Comparison of ENCODE assay signal across 34 mouse cellular contexts in genomic region chr1:136293961-136294360, GRCm38 (mm10). TPM values are rescaled to one million over a fixed set of nuclear protein-coding genes. Genes with fewer than 3 reads are reported as not detected.
"Had no signal": no experiment of that assay in that cellular context is flagged by ENCODE, and none has a peak within 500 bp of the region (broad histone marks: within the 10 kb centered on the region; RNA-seq: fewer than 3 reads in every experiment).

No protein-coding gene starts in this region.

- H3K27ac ChIP-seq: heart, adult 2 months; heart, embryonic 13.5 days; heart, embryonic 15.5 days; hindbrain, embryonic 13.5 days; hindbrain, embryonic 15.5 days; hindbrain, postnatal 0 days; kidney, embryonic 15.5 days; left cerebral cortex, adult 2 months; limb, embryonic 10.5 days; limb, embryonic 12.5 days; liver, embryonic 13.5 days; liver, embryonic 15.5 days had no signal

- DNase-seq: gastrocnemius, postnatal 14 days; gastrocnemius, postnatal 36 days; heart, adult 11 months; heart, adult 2 months; heart, postnatal 14 days; heart, postnatal 36 days; kidney, adult 11 months; kidney, adult 2 months; kidney, adult 9 months; kidney, postnatal 10 days; kidney, postnatal 25 days; kidney, postnatal 4 days; liver, embryonic 13.5 days; liver, postnatal 0 days had no signal

- H3K4me3 ChIP-seq: heart, adult 2 months; heart, embryonic 13.5 days; heart, embryonic 15.5 days; hindbrain, embryonic 13.5 days; hindbrain, embryonic 15.5 days; kidney, embryonic 15.5 days; layer of hippocampus, adult 2 months; left cerebral cortex, adult 2 months; limb, embryonic 10.5 days; limb, embryonic 12.5 days; liver, embryonic 13.5 days; liver, embryonic 15.5 days had no signal

- H3K4me1 ChIP-seq: heart, embryonic 15.5 days; hindbrain, embryonic 13.5 days; hindbrain, embryonic 15.5 days; kidney, embryonic 15.5 days; limb, embryonic 10.5 days; limb, embryonic 12.5 days; liver, embryonic 13.5 days; liver, embryonic 15.5 days had no signal

- H3K9ac ChIP-seq: heart, embryonic 13.5 days; heart, embryonic 15.5 days; hindbrain, embryonic 13.5 days; hindbrain, embryonic 15.5 days; kidney, embryonic 15.5 days; limb, embryonic 12.5 days; liver, embryonic 13.5 days; liver, embryonic 15.5 days; liver, postnatal 0 days had no signal

- H3K36me3 ChIP-seq: heart, embryonic 15.5 days had no signal

- H3K27me3 ChIP-seq: heart, embryonic 13.5 days; heart, embryonic 15.5 days; hindbrain, embryonic 13.5 days; hindbrain, embryonic 15.5 days; kidney, embryonic 15.5 days; limb, embryonic 12.5 days; liver, embryonic 13.5 days; liver, embryonic 15.5 days had no signal

RNA-seq across cellular contexts. Expression of gene Gpr25, which starts 33.3 kb away (rescaled TPM):
- total RNA-seq: gastrocnemius, adult 8-10 months; gastrocnemius, postnatal 14 days; gastrocnemius, postnatal 36 days; heart, adult 2 months; heart, postnatal 14 days; heart, postnatal 36 days; hematopoietic stem cell, adult 5-6 weeks had no signal
- polyA plus RNA-seq: gonadal fat pad, adult 2 months; heart, adult 2 months; heart, embryonic 11.5 days; heart, embryonic 13.5 days; heart, postnatal 0 days; hindbrain, embryonic 11.5 days; intestine, embryonic 14.5 days; intestine, embryonic 16.5 days; kidney, embryonic 15.5 days; limb, embryonic 10.5 days; limb, embryonic 12.5 days; liver, embryonic 11.5 days; liver, embryonic 13.5 days; liver, embryonic 15.5 days; liver, postnatal 0 days had no signal

RNA-seq across cellular contexts. Expression of gene Inava, which starts 59.9 kb away (rescaled TPM):
- total RNA-seq: gastrocnemius, adult 8-10 months; gastrocnemius, postnatal 14 days; gastrocnemius, postnatal 36 days; heart, adult 2 months; heart, postnatal 36 days; hematopoietic stem cell, adult 5-6 weeks had no signal
- polyA plus RNA-seq: heart, postnatal 0 days had no signal
